ENCODE assay signal across 14 mouse cellular contexts in the genomic region with DNA sequence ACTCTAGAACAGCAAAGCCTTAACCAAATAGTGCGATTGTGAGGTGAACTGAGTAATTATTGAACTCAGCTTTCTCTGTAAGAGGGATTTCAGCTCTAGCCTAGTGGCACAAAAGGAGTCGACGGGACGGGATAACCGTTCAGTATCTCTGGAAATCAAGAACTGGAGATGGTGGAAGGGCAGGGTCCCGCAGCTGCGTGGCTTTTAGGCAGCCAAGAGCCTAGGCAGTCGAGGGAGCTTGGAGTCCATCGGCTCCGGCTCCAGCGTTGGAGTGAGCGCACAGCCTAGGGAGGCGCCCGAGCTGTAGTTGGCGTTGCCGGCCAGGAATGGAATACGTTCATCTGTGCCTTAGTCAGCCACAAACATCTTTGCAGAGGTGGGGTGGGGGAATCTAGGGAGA. TPM values are rescaled to one million over a fixed set of nuclear protein-coding genes. Genes with fewer than 3 reads are reported as not detected.
DNase-seq lines count a peak whose midpoint lies in the region; ATAC-seq and TF ChIP-seq lines count a peak whose summit lies in the region.
"Had no signal": no experiment of that assay in that cellular context is flagged by ENCODE, and none has a peak within 500 bp of the region (broad histone marks: within the 10 kb centered on the region; RNA-seq: fewer than 3 reads in every experiment).

No protein-coding gene starts in this region.

- peak overlapping the region; percentile 22 for H3K4me3 ChIP-seq in kidney, embryonic 15.5 days (replicated peaks)
- H3K4me3 ChIP-seq in small intestine, adult 2 months (ENCODE audit: low read depth, low read length): no peak overlapping the region
- H3K4me3 ChIP-seq: heart, embryonic 10.5 days; hindbrain, embryonic 15.5 days had no signal

- no peak for ATAC-seq in kidney, embryonic 15.5 days (replicated peaks; ENCODE audit: low FRiP score)
- ATAC-seq: forebrain, embryonic 14.5 days had no signal

- peaks cover 73% of the 10 kb centered on the region for H3K27me3 ChIP-seq in kidney, embryonic 15.5 days
- H3K27me3 ChIP-seq in small intestine, adult 2 months (ENCODE audit: control insufficient read depth, insufficient read depth, low read length): peaks cover 49% of the 10 kb centered on the region

- no peak for TF ChIP-seq CTCF in small intestine, adult 2 months (IDR thresholded peaks at IDR 0.05; ENCODE audit: extremely low read depth, insufficient read length, insufficient replicate concordance, low read depth, low read length)

- peak overlapping the region; percentile 34 for H3K9ac ChIP-seq in kidney, embryonic 15.5 days
- H3K9ac ChIP-seq: hindbrain, embryonic 15.5 days had no signal

- peak overlapping the region; percentile 55 for H3K4me2 ChIP-seq in kidney, embryonic 15.5 days
- H3K4me2 ChIP-seq: hindbrain, embryonic 15.5 days had no signal

- H3K9me3 ChIP-seq in kidney, embryonic 15.5 days (replicated peaks): no peaks in the 10 kb centered on the region
- H3K9me3 ChIP-seq: heart, embryonic 10.5 days; hindbrain, embryonic 15.5 days had no signal

- no peak for DNase-seq in kidney, adult 8-10 months
- DNase-seq in adrenal gland, postnatal 36 days: peak; percentile 58 to 69
- DNase-seq in kidney, postnatal 10 days: peak; percentile 70
- no peak for DNase-seq in liver
- no peak for DNase-seq in cerebellum, adult 11-12 months
- no peak for DNase-seq in layer of hippocampus, postnatal 25 days (ENCODE audit: extremely low spot score in 1 of 2, low spot score in 1 of 2)
- DNase-seq: lung, postnatal 14 days; thymus, postnatal 14 days had no signal

- H3K27ac ChIP-seq in kidney, embryonic 15.5 days: peak overlapping the region; percentile 92
- peak overlapping the region; percentile 52 for H3K27ac ChIP-seq in small intestine, adult 2 months (ENCODE audit: insufficient read depth, low read depth, low read length)
- H3K27ac ChIP-seq: heart, embryonic 10.5 days; hindbrain, embryonic 15.5 days had no signal

- TF ChIP-seq POLR2A in small intestine, adult 2 months (IDR thresholded peaks at IDR 0.05; ENCODE audit: low read depth, low read length): no peak

- H3K4me1 ChIP-seq in kidney, embryonic 15.5 days: peaks cover 99% of the 10 kb centered on the region
- H3K4me1 ChIP-seq in small intestine, adult 2 months (ENCODE audit: control insufficient read depth, insufficient read depth, insufficient read length, low read length): peaks cover 2% of the 10 kb centered on the region; the same call in 1 of the 2 replicates
- H3K4me1 ChIP-seq: hindbrain, embryonic 15.5 days had no signal

- H3K36me3 ChIP-seq in kidney, embryonic 15.5 days: no peaks in the 10 kb centered on the region
- no peaks in the 10 kb centered on the region for H3K36me3 ChIP-seq in small intestine, adult 2 months (ENCODE audit: control insufficient read depth, insufficient read depth, low read length)
- H3K36me3 ChIP-seq: heart, embryonic 10.5 days; hindbrain, embryonic 15.5 days had no signal

- WGBS in kidney, embryonic 15.5 days: 3% methylated on average over 17 of the region's 17 CpGs
- WGBS in small intestine, adult 2 months: 4% methylated on average over 17 of the region's 17 CpGs

RNA-seq across cellular contexts. Expression of a gene that starts 7.3 kb away (rescaled TPM):
- polyA plus RNA-seq in kidney, embryonic 15.5 days (2015; fragmentation: Nextera tagmentation; extraction: Ambion mirVana): 10.9 and 11.0 TPM in 2 replicates
- total RNA-seq in adrenal gland, postnatal 36 days (2021): 10 to 100 TPM; 43.2 to 46.3 TPM
- 0.05 and 5.0 TPM in 2 replicates for polyA plus RNA-seq in small intestine, adult 2 months (2012; rRNA removed)
- not detected for total RNA-seq in layer of hippocampus, postnatal 25 days (2021)
- polyA plus RNA-seq: cortical plate, adult 2 months; forebrain, embryonic 14.5 days had no signal

RNA-seq across cellular contexts. Expression of a gene that starts 13.4 kb away (rescaled TPM):
- polyA plus RNA-seq in kidney, embryonic 15.5 days (2015; fragmentation: Nextera tagmentation; extraction: Ambion mirVana): 7.9 and 10.2 TPM in 2 replicates
- total RNA-seq in adrenal gland, postnatal 36 days (2021): 1 to 10 TPM; 5.9 to 6.6 TPM
- polyA plus RNA-seq in small intestine, adult 2 months (2012; rRNA removed): 0.38 and 2.1 TPM in 2 replicates
- not detected for total RNA-seq in layer of hippocampus, postnatal 25 days (2021)
- polyA plus RNA-seq: cortical plate, adult 2 months; forebrain, embryonic 14.5 days had no signal

RNA-seq across cellular contexts. Expression of a gene that starts 14.9 kb away (rescaled TPM):
- 8.7 and 11.1 TPM in 2 replicates for polyA plus RNA-seq in kidney, embryonic 15.5 days (2015; fragmentation: Nextera tagmentation; extraction: Ambion mirVana)
- total RNA-seq in adrenal gland, postnatal 36 days (2021): 10 to 100 TPM; 25.4 to 29.5 TPM
- polyA plus RNA-seq in small intestine, adult 2 months (2012; rRNA removed): 1.8 TPM in 1 of 2 replicates, not detected in the other
- not detected for total RNA-seq in layer of hippocampus, postnatal 25 days (2021)
- polyA plus RNA-seq: cortical plate, adult 2 months; forebrain, embryonic 14.5 days had no signal

RNA-seq across cellular contexts. Expression of a gene that starts 29.1 kb away (rescaled TPM):
- polyA plus RNA-seq in kidney, embryonic 15.5 days (2015; fragmentation: Nextera tagmentation; extraction: Ambion mirVana): 10.0 and 10.7 TPM in 2 replicates
- under 1 TPM; 0.72 to 0.96 TPM for total RNA-seq in adrenal gland, postnatal 36 days (2021)
- 0.22 TPM in 1 of 2 replicates, not detected in the other for polyA plus RNA-seq in small intestine, adult 2 months (2012; rRNA removed)
- total RNA-seq in layer of hippocampus, postnatal 25 days (2021): not detected
- polyA plus RNA-seq: cortical plate, adult 2 months; forebrain, embryonic 14.5 days had no signal

RNA-seq across cellular contexts. Expression of a gene that starts 38.1 kb away (rescaled TPM):
- polyA plus RNA-seq in kidney, embryonic 15.5 days (2015; fragmentation: Nextera tagmentation; extraction: Ambion mirVana): 3.6 and 4.8 TPM in 2 replicates
- total RNA-seq in adrenal gland, postnatal 36 days (2021): 1 to 10 TPM; 5.7 to 6.2 TPM
- polyA plus RNA-seq in small intestine, adult 2 months (2012; rRNA removed): 0.28 and 1.7 TPM in 2 replicates
- not detected for total RNA-seq in layer of hippocampus, postnatal 25 days (2021)
- polyA plus RNA-seq: cortical plate, adult 2 months; forebrain, embryonic 14.5 days had no signal

Comparison
In these comparisons a context has a peak if more than half of its experiments do, and no peak if none do; other contexts are left out.
1. DNase-seq: peak in adrenal gland, postnatal 36 days (2 of 2) and kidney, postnatal 10 days (single experiment); none in kidney, adult 8-10 months (0 of 2), liver (single experiment), cerebellum, adult 11-12 months (single experiment) and layer of hippocampus, postnatal 25 days (0 of 2).
2. RNA of a gene that starts 7.3 kb away (total RNA-seq): 43.2 to 46.3 TPM in adrenal gland, postnatal 36 days; not detected in layer of hippocampus, postnatal 25 days; every median in the first group is over 10 times any median in the second.
3. RNA of a gene that starts 13.4 kb away (total RNA-seq): 5.9 to 6.6 TPM in adrenal gland, postnatal 36 days; not detected in layer of hippocampus, postnatal 25 days; every median in the first group is over 4 times any median in the second.
4. RNA of a gene that starts 14.9 kb away (total RNA-seq): 25.4 to 29.5 TPM in adrenal gland, postnatal 36 days; not detected in layer of hippocampus, postnatal 25 days; every median in the first group is over 10 times any median in the second.